Mouse (Mus musculus): ENCODE measurements around the gene Mad2l1. TPM values are rescaled to one million over a fixed set of nuclear protein-coding genes. Genes with fewer than 3 reads are reported as not detected.

Mad2l1 gene
- 24.3 and 40.0 TPM in 2 replicates for polyA plus RNA-seq (2012; rRNA removed)

DNA sequence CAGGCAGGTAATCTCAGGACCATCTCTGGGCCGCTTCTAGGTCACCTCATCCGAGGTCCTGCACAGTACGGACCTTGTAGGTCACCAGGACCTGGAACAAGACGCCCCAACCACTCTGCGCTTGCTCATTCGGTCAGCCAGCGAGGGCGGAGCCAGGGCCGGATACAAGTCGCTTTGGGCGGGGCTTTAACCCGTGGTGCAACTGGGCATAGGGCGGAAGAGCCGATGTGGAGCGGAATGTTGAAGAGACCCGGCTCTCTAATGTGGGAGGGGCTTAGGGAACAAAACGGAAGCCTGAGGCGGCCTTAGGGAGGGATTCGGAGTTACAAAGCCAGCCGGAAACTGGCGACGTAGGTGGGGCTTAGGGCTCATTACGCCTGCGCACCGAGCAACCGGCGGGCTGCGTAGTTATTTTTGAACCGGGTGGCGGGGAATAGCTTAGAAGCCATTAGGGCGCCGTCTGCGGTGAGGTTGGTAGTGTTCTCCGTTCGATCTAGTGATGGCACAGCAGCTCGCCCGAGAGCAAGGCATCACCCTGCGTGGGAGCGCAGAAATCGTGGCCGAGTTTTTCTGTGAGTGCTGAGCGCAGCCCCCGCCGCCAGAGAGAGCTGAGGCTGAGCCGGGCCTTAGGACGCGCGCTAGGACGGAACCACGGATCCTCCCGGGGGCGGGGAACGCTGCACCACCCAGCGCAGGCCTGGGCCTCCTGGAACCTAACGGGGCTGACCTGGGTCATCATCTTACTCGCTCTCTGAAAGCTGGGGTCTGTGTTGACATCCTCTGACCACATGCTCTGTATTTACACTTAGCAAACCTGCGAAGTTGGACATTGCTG is at the start of gene Mad2l1:
Mad2l1 (plus strand) TSS at position 363 of the 835 bp plus-strand sequence.
- DNase-seq (ENCODE audit: low read depth): peak; percentile 100

DNA sequence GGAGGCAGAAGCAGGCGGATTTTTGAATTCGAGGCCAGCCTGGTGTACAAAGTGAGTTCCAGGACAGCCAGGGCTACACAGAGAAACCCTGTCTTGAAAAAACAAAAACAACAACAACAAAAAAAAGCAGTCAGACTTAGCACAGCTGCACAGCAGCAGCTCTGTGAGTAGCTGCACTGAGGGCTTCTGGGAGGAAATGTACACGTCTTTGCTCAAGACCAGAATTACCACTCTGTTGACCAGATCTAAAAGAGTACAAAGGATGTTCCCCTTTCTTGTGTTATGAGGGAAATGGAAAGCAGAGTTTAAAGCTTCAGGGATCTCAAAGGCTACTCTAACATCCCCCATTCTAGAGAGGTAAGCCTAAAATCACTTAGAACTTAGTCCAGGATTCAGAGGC is 41.5 kb upstream of the Mad2l1 start:
- TF ChIP-seq CTCF (IDR thresholded peaks at IDR 0.05; ENCODE audit: borderline replicate concordance, extremely low read depth, insufficient read depth, insufficient read length) (no peak), POLR2A (IDR thresholded peaks at IDR 0.05; ENCODE audit: borderline replicate concordance, extremely low read depth, insufficient read depth, insufficient read length, poor library complexity, severe bottlenecking) (no peak)
- no peak for DNase-seq (ENCODE audit: low read depth)

More for the DNA sequence above, at the start of gene Mad2l1:
- TF ChIP-seq CTCF (IDR thresholded peaks at IDR 0.05; ENCODE audit: borderline replicate concordance, extremely low read depth, insufficient read depth, insufficient read length): no peak
- TF ChIP-seq POLR2A (IDR thresholded peaks at IDR 0.05; ENCODE audit: borderline replicate concordance, extremely low read depth, insufficient read depth, insufficient read length, poor library complexity, severe bottlenecking): peak; percentile 29; the same call in 1 of the 2 replicates

DNA sequence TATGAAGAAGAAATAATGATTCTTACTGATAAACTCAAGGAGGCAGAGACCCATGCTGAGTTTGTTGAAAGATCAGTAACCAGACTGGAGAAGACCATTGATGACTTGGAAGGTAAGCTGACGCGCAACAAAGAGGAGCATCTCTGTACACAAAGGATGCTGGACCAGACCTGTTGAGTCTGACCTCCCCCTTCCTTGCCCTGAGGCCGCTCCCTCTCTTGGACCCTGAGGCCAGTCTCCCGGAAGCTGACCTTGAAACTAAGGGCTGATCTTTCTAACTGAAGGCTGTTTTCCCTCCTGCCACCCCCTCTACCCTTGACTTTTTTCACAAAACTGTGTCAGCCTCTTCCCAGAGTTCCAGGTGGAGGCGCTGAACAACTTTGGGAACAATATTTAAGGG is 18.8 kb upstream of the Mad2l1 start:
- no peak for DNase-seq (ENCODE audit: low read depth)
- TF ChIP-seq CTCF (IDR thresholded peaks at IDR 0.05; ENCODE audit: borderline replicate concordance, extremely low read depth, insufficient read depth, insufficient read length) (no peak), POLR2A (IDR thresholded peaks at IDR 0.05; ENCODE audit: borderline replicate concordance, extremely low read depth, insufficient read depth, insufficient read length, poor library complexity, severe bottlenecking) (no peak)

DNA sequence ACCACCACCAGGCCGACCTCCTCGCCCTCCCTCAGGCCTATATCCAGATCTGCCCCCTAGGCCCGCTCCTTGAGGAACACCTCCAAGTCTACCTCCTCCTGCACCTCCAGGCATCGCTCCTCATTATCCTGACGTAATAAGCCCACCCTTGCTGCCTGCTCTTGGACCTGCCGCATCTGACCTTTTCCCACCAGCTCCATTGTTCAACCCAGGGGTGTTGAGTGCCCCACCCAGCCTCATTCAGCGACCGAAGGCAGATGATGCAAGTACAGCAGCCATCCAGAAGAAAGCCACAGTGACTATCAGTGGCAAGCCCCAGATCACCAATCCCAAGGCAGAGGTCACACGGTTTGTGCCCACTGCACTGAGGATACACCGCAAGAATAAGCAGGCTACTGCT is 6.8 kb upstream of the Mad2l1 start:
- TF ChIP-seq CTCF (IDR thresholded peaks at IDR 0.05; ENCODE audit: borderline replicate concordance, extremely low read depth, insufficient read depth, insufficient read length) (no peak), POLR2A (IDR thresholded peaks at IDR 0.05; ENCODE audit: borderline replicate concordance, extremely low read depth, insufficient read depth, insufficient read length, poor library complexity, severe bottlenecking) (no peak)
- no peak for DNase-seq (ENCODE audit: low read depth)

DNA sequence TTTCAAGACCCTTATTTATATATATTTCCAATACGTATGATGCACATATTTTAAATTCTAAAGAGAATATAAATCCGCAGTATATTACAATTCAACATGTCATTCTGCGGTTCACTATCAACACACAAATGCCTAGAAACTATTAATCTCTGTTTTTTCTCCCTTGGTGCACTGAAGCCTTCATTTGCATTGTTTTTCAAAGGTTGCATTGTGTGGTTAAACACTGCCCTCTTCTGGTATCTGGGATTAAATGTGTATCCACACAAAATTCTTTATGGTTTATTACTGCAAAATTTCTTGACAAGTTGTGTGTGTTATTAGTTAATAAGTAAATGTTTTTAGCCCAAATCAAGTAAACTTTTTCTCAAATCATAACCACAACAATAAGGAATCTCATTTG is 1.9 kb upstream of the Mad2l1 start:
- peak; percentile 84 for DNase-seq (ENCODE audit: low read depth)
- TF ChIP-seq POLR2A (IDR thresholded peaks at IDR 0.05; ENCODE audit: borderline replicate concordance, extremely low read depth, insufficient read depth, insufficient read length, poor library complexity, severe bottlenecking) (no peak), CTCF (IDR thresholded peaks at IDR 0.05; ENCODE audit: borderline replicate concordance, extremely low read depth, insufficient read depth, insufficient read length) (peak; percentile 27)

DNA sequence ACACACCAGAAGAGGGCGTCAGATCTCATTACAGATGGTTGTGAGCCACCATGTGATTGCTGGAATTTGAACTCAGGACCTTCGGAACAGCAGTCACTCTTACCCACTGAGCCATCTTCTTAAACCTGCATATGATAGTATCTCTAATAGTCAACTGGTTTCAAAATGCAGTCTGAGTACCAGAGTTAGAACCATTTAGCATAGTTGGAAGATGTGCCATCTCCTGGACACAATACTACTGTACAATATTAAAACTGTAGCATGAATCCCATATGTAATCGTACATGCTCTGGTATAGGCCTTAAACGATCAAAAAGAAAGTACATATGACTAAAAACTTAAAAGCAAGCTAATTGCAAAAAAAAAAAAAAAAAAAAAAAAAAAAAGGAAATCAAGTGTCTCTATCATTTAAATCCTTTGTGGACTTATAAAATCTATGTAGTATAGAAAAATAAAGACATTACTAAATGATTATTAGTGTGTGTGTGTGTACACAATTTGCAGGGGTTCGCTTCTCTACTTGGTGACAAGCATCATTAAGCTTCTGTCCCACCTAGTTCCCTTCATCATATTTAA is 736 bp upstream of the Mad2l1 start:
- DNase-seq (ENCODE audit: low read depth): peak; percentile 15
- TF ChIP-seq CTCF (IDR thresholded peaks at IDR 0.05; ENCODE audit: borderline replicate concordance, extremely low read depth, insufficient read depth, insufficient read length): no peak
- no peak for TF ChIP-seq POLR2A (IDR thresholded peaks at IDR 0.05; ENCODE audit: borderline replicate concordance, extremely low read depth, insufficient read depth, insufficient read length, poor library complexity, severe bottlenecking)

DNA sequence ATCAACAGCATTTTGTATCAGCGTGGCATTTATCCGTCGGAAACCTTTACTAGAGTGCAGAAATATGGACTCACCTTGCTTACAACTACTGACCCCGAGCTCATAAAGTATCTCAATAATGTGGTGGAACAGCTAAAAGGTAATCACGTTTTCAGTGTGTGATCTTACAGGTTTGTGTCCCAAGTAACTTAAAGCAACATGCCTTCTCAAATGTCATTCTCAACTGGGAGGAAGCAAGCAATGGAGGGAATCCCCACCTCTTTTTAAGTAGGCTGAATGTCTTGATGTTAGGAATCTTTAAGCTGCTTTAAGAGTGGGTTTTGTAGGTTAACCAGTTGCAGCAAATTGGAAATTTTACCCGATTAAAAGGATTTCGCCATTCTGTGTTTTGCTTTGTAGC is 776 bp downstream of the Mad2l1 start:
- TF ChIP-seq POLR2A (IDR thresholded peaks at IDR 0.05; ENCODE audit: borderline replicate concordance, extremely low read depth, insufficient read depth, insufficient read length, poor library complexity, severe bottlenecking) (no peak), CTCF (IDR thresholded peaks at IDR 0.05; ENCODE audit: borderline replicate concordance, extremely low read depth, insufficient read depth, insufficient read length) (no peak)
- DNase-seq (ENCODE audit: low read depth): peak; percentile 15

DNA sequence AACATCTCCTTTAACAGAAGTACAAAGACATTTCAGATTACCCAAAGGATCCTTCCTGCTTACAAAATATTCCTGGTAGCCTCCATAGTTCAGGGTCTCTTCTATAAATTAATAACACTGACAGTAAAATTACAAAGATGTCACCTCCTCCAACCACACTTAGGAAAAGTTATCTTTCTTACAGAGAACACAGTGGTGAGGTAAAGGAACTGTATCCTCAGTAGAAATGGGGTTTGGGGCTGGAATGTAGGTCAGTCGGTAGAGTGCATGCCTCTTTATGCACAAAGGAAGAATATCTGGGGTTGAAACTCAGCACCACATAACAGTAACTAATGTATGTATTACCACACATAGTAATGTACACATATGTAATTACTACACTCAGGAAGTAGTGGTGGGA is 24.8 kb downstream of the Mad2l1 start, which contains the start of gene Vmn1r32:
Vmn1r32 (minus strand) TSS at position 101 of the 400 bp plus-strand sequence.
- DNase-seq (ENCODE audit: low read depth): no peak
- TF ChIP-seq CTCF (IDR thresholded peaks at IDR 0.05; ENCODE audit: borderline replicate concordance, extremely low read depth, insufficient read depth, insufficient read length) (no peak), POLR2A (IDR thresholded peaks at IDR 0.05; ENCODE audit: borderline replicate concordance, extremely low read depth, insufficient read depth, insufficient read length, poor library complexity, severe bottlenecking) (no peak)

DNA sequence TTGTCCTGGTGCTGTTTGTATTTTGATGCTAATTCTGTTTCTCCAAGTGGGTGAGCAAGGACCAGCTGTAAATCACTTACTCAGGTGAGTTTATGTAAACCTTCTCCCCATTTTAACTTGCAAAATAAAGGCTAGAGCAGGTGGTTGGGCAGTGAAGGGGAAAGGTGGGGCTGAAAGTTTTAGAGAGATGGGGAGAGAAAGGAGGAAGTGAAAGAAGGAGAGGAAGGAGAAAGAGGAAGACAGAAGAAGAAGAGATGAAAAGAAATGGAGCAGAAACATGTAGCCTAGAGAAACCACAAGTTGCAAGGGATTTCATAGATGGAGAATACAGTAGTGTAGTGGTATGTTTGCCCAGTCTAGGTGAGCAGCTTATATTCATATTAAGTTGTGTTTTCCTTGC is 60.6 kb downstream of the Mad2l1 start:
- TF ChIP-seq CTCF (IDR thresholded peaks at IDR 0.05; ENCODE audit: borderline replicate concordance, extremely low read depth, insufficient read depth, insufficient read length) (no peak), POLR2A (IDR thresholded peaks at IDR 0.05; ENCODE audit: borderline replicate concordance, extremely low read depth, insufficient read depth, insufficient read length, poor library complexity, severe bottlenecking) (no peak)
- no peak for DNase-seq (ENCODE audit: low read depth)

Other genes starting within 250 kb of the Mad2l1 start
- gene Vmn1r32, start 24.7 kb downstream of the Mad2l1 start, polyA plus RNA-seq (2012; rRNA removed): not detected in 2 replicates
- gene Vmn1r33, start 82.9 kb downstream of the Mad2l1 start, polyA plus RNA-seq (2012; rRNA removed): not detected in 2 replicates
- not detected in 2 replicates for gene Vmn1r34, start 108.5 kb downstream of the Mad2l1 start, polyA plus RNA-seq (2012; rRNA removed)
- gene Vmn1r35, start 150.5 kb downstream of the Mad2l1 start, polyA plus RNA-seq (2012; rRNA removed): not detected in 2 replicates
- gene Vmn1r36, start 183.8 kb downstream of the Mad2l1 start, polyA plus RNA-seq (2012; rRNA removed): not detected in 2 replicates
- gene Vmn1r37, start 194.0 kb downstream of the Mad2l1 start, polyA plus RNA-seq (2012; rRNA removed): not detected in 2 replicates
- not detected in 2 replicates for gene Vmn1r38, start 247.2 kb downstream of the Mad2l1 start, polyA plus RNA-seq (2012; rRNA removed)